In genomic region chr5:67845190-67845691, GRCm38 (mm10) we compare ENCODE assay signal across 9 mouse cellular contexts. TPM values are rescaled to one million over a fixed set of nuclear protein-coding genes. Genes with fewer than 3 reads are reported as not detected.
DNase-seq lines count a peak whose midpoint lies in the region; ATAC-seq lines count a peak whose summit lies in the region.
"Had no signal": no experiment of that assay in that cellular context is flagged by ENCODE, and none has a peak within 500 bp of the region (broad histone marks: within the 10 kb centered on the region; RNA-seq: fewer than 3 reads in every experiment).

No protein-coding gene starts in this region.

- DNase-seq in adrenal gland, postnatal 14 days = peak; percentile 22
- DNase-seq in adrenal gland, adult 8-10 months = no peak
- DNase-seq in Muller cell, postnatal 12 days (ENCODE audit: inconsistent ontology term) = peak; percentile 57
- DNase-seq in kidney, postnatal 14 days = peak; percentile 22
- DNase-seq in thymus, postnatal 14 days = peak; percentile 28
- no peak for DNase-seq in left cerebral cortex, postnatal 14 days (ENCODE audit: low spot score in 2 of 2)

- 25% methylated on average over 8 of the region's 8 CpGs for WGBS in forebrain, embryonic 13.5 days

- peak overlapping the region; percentile 67 for H3K4me3 ChIP-seq in forebrain, embryonic 13.5 days

- intact Hi-C loops in left cerebral cortex, postnatal 14 days (cut with DNase I) = loop anchor here (5.0 to 10.0 kb wide), 4 partner anchors 43 to 270 kb away; no protein-coding TSS in a partner anchor

- H3K9ac ChIP-seq in forebrain, embryonic 13.5 days = peak overlapping the region; percentile 77; the same call in 1 of the 2 replicates

- H3K4me2 ChIP-seq in forebrain, embryonic 13.5 days = peak overlapping the region; percentile 80

- H3K27ac ChIP-seq in forebrain, embryonic 13.5 days = no peak overlapping the region; the same call in 1 of the 2 replicates
- H3K27ac ChIP-seq: heart, adult 2 months had no signal

- H3K36me3 ChIP-seq in forebrain, embryonic 13.5 days (ENCODE audit: poor library complexity, severe bottlenecking) = no peaks in the 10 kb centered on the region

- H3K9me3 ChIP-seq in forebrain, embryonic 13.5 days (replicated peaks) = no peaks in the 10 kb centered on the region

- no peak for ATAC-seq in forebrain, embryonic 13.5 days
- ATAC-seq in megakaryocyte, adult 5-6 weeks (ENCODE audit: poor library complexity, severe bottlenecking) = peak; percentile 39

- H3K27me3 ChIP-seq in forebrain, embryonic 13.5 days = no peaks in the 10 kb centered on the region

- peaks cover 62% of the 10 kb centered on the region for H3K4me1 ChIP-seq in forebrain, embryonic 13.5 days

RNA-seq across cellular contexts. Expression of gene Atp8a1, which starts 2.0 kb away (rescaled TPM):
- total RNA-seq in adrenal gland, postnatal 14 days (2021) = 20.6 and 25.9 TPM in 2 replicates
- 10 to 100 TPM; 16.0 to 32.1 (median 23.2) TPM for total RNA-seq in adrenal gland, adult 8-10 months (2022)
- 18.0 and 22.6 TPM in 2 replicates for polyA plus RNA-seq in forebrain, embryonic 13.5 days (2015; fragmentation: Nextera tagmentation; extraction: Ambion mirVana)
- total RNA-seq in megakaryocyte, adult 5-6 weeks (2015) = 51.1 and 58.8 TPM in 2 replicates
- total RNA-seq in megakaryocyte, adult 5-6 weeks (2017) = 34.1 and 35.9 TPM in 2 replicates
- total RNA-seq in left cerebral cortex, postnatal 14 days (2021) = 100 to 1,000 TPM; 158 to 162 TPM

Comparison
In these comparisons a context has a peak if more than half of its experiments do, and no peak if none do; other contexts are left out.
1. DNase-seq: peak in adrenal gland, postnatal 14 days (single experiment), Muller cell, postnatal 12 days (single experiment), kidney, postnatal 14 days (single experiment) and thymus, postnatal 14 days (single experiment); none in adrenal gland, adult 8-10 months (single experiment) and left cerebral cortex, postnatal 14 days (0 of 2).